Mouse (Mus musculus) liver (tissue): ENCODE measurements at regions not wholly inside any gene's neighbourhood (a gene's known extent, or its start where the extent isn't known, plus 50 kb on each side); places are given as distances from the start of the nearest gene placed in this dataset.

Source experiments
- DNase-seq: peaks from one replicate; pipeline ENCODE4 v3.0.0-alpha.2; 2020; ENCODE audit warnings: mixed read lengths

DNA sequence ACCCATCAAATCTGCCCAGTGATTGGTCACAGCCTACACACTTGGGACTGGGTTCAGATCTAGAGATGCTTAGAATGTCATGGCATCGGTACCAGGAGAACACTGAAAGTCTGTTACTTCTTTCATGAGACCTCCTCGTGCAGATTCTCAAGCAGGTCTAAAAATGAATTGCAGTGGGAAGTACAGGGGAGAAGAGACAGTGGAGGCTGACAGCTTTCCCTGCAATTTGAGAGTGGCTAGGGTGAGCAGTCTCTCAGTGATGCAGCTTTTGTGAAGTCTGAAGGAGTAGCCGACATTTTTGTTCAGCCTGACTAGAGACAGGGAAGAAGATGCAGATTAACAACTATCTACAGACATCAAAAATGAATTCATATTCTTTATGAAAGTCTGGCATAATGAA, 112.5 kb downstream of the Fam198b start:
- DNase-seq, result no peak

DNA sequence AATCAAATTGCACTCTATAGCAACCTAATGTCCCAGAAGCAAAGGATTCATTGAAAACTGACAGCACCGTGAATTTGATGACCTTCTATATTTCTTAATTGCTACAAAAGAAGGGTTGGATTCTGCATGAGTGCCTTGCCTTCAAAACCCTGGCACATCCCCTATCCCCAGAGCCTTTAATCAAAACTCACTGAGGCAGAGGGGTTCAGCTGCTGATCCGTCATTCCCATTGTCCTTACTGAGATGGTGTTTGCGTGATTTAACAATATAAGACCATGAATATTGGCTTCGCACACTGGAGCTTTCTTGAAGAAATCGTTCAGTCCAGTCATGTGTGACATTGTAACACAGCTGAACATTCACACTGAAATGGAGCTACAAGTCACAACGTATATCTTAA, 118.0 kb downstream of the Fam198b start:
- no peak for DNase-seq

DNA sequence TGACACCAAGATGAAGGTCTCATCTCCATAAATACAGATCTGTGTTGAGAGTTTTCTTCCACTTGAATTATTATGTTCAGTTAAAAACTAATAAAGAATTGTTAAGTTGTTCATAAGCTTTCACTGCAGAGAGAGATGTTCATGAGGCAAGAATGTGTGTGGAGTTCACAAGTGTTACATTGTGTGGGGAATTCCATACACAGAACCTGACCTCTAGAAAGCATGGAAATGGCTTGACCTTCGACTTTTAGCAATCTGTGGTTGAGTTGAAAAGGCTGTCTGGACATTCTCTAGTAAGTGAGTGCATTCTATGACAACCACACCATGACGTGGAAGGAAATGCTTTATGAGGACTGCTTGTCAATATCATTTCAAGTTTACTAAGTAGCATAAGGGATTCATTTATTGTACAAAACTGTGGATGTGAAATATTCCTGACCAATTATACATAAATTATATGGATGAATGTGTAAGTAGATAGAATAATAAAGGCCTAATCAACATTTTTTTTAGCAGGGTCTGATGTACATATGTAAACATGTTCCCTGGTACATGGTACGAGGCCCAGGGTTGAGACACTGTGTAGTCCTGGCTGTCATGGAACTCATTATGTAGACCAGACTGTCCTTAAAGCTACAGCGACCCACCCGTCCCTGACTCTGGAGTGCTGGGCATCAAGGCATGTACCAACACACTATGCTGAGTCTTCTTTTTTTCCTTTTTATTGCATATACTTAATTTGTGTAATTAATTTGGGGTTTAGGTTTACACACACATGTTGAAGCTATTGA, 119.2 kb downstream of the Fam198b start:
- DNase-seq, result no peak

DNA sequence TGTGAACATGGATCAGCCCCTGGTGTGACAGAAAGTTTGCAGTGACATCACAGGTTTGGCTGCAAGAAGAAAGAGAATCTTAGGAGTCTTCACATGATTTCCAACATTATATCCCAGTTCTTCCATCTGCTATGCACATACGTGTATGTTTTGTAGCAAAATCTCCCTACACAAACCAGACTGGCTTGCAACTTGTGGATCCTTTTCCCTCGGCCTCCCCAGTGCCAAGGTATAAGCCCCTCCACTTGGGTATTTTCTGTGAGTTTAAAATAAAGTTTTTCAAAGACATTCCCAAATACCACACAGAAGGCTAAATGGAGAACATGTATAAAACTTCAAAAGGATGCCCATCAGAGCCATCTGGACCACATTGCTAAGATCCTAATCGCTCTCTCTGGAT, 120.2 kb downstream of the Fam198b start:
- no peak for DNase-seq

DNA sequence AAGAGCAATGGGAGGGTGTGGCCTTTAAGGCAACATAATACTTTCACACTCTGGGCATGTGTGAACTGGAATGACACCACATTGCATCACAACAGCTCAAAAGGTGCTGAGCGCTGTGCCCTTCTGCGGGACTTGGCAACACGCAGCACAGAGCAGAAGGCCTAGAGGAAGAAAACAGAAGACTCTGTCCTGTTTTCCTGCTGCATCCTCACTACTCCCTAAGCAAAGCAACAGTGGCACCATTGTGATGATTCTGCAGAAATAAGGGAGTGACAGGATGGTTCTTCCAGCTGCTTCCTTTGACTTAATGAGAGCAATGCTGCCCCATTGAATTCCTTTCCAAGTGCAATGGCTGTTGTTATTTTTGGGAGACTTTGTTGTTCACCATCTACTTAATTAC, 120.6 kb downstream of the Fam198b start:
- DNase-seq, result no peak

DNA sequence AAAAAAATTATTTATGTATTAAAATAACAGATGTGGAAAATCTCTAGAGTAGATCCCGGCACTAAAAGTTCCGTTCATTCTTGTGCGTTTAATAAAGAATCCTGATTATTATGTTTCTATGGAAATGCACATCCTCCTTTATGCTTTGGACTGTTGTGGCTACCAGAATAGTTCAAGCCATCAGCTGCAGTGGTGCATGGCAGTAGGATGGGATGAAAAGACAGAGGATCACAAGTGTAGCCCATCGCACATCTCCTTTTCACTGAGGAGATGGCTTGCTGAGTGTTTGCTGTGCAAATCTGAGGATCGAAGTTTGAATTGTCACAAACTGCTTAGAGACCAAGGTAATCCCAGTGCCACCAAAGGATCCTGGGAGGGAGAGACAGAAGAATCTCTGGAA, 121.0 kb downstream of the Fam198b start:
- no peak for DNase-seq

DNA sequence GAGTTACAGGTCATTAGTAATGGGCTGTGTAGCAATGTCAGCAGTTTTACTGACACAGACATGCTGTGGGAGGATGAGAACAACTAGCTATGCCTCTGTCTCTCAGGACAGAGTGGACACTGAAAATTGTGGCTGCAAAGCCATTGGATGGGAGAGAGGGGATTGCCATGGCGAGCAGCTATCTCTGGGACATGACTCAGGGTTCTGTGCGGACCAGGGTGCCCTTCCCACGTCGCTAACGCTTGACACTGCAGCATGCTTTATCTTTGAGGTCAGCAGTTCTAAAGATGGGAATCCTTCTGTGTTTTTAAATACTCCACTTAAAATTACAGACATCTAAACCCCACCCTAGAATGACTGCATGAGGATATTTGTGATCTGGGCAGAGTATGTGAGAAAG, 121.9 kb downstream of the Fam198b start:
- DNase-seq, result peak; percentile 17

DNA sequence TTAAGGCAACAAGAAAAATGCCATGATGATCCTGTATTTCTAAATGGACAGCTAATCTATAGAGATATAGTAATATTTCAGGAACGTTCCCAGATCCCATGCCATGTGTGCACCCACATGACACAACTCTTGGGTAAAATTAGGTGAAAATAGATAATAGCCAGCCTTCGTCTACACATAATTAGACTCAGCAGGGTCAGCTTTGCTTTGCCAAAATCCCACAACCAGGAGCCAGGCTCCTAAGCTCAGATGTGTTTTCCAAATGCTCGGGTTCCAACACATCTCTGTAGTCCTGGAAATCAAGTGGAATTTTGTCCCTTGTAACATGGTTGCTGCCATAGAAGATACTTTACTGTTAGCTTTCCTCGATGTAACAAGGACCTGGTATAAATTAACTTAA, 122.7 kb downstream of the Fam198b start:
- no peak for DNase-seq

DNA sequence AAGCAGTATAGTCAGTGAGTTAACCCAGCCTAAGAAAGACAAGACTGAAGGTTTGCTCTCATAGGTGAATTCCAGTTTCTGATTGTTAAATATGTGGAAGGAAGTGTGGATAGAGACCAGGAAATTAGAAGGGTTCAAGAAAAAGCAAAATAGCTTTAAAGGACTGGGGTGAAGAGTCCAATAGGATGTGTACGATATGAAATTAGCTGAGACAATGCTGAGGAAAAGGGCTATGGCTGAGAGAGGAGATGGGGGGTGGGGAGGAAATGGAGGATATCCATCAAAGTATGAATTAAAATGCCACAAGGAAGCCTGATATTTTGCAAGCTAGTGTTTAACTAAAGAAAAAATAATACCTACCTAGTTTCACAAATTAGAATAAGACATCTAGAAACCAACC, 124.9 kb downstream of the Fam198b start:
- no peak for DNase-seq

DNA sequence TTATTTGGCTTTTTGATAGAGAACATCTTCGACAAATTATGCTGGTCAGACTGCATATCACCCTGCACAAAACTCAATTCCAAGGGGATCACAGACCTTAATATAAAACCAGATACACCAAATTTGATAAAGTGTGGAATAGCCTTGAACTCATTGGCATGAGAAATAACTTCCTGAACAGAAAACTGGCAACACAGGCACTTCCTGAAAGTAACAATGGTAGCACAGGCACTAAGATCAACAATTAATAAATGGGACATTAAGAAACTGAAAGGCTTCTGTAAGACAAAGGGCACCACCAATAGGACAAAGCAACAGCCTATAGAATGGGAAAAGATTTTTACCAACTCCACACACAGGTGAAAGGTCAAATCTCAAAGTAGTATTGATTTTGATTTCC, 141.5 kb downstream of the Fam198b start:
- no peak for DNase-seq

DNA sequence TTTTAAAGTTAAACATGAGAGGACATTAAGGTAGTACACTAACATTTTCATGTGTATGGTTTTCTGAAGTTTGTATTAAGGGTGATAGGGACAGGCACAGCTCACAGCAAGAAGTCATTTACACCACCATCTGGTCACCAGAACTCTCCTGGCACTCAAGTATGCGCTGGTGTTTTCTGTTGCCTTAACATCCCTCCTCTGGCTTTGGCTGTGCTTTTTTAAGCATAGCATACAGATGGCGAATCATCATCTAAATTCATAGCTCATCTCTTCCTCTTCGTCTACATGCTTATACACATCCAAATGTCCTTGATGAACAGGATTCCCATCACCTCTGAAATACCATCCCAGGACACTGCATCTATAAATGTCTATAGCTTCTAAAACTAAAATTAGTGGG, 148.7 kb downstream of the Fam198b start:
- no peak for DNase-seq

DNA sequence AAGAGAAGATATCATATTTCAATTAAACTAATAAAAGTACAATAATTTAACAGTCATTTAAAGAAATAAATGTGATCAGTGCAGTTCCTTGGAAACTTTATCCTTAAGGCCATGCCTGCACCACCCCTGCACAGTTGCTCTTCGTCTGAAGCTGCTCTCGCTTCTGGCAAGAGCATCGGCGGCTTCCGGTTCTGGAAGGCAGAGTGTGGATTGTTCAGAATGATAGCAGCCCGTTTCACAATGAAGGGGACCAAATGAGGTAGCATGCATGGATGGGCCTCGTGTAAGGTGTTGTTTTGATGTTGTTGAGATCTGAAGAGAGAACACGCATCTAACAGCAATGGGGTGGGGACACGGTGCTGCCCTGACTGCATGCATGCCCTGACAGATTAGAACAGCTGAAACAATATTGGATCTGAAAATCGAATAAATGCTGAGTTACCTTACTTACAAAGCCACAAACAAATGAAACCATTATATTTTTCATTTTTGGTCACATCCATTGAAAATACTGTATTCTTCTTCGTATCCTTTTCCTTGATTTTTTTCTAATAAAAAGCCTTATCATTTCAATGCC, 154.3 kb downstream of the Fam198b start:
- DNase-seq, result no peak

DNA sequence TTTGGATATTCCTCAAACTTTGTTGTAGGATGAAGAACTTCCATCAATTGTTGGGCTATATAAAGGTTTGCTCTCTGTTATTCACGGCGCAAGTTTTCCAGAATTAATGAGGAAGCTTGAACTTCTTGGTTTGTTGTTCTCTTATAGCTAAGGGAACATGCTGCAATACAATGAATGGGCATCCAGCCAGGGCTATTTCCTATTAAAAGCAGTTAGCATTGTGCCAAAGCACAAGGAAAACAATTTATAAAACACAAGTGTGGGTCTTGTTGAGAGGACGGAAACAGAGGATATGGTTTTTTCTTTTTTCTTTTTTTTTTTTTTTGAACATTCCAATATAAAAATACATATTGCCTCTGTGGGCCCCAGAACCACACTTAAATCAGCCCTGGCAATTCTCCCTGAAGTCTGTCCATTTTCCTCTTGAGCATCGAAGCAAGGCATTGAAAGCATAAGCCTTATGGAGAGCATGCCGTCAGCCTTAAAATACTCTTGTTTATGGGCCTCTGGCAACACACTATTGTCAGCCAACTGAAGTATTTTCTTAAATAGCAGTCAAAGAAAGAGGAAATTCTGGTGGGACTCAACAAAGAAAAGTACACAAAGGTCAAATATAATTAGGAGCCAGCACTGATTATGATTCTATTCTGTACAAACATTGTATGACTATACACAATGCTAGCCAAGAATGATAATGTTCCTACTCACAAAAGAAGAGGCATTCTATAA, 158.6 kb downstream of the Fam198b start:
- no peak for DNase-seq

DNA sequence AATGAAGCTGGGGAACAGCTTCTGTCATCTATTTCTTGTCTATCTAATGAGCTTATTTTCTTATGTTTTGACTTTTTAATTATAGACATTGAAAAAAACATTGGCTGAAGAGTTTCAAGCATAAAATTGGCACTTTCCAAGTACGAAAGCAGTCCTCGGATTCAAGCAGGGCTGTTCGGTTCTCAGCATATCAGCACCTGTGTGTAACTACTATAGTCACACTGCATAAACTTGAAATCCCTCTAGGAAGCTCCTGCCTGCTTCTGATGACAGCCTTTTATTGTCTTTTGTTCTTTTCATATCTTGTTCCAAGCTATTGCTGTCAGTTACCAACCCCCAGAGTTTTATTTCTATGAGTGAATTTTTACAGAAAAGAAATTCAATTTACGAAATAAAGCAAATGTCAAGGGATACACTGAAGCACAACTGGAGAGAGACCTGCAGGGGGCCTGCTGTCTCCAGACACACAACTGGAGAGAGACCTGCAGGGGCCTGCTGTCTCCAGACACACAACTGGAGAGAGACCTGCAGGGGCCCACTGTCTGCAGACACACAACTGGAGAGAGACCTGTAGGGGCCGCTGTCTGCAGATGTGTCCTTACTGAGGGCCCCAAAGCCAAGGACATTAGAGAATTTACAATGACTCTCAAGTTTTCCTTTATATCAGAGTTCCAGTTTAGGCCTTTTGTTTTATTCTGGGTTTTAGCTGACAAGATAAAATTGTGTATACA, 165.3 kb downstream of the Fam198b start:
- peak; percentile 12 for DNase-seq

DNA sequence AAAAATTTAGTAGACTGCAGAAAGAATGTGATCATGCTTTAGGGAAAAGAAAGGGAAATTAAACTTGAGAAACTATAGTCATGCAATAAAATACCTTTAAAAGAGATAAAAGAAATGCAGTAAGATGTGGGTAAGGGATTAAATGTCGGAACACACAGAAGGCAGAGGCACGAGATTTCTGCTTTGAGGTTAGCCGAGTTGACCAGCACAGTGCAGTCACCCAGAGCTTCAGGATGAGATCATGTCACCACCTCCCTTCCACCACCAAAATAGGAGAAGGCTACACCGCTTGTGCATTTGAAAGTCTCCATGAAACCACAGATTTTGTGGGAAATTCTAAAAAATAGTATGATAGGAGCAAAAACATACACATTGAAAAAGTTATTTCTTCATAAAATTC, 166.6 kb downstream of the Fam198b start:
- DNase-seq, result no peak

DNA sequence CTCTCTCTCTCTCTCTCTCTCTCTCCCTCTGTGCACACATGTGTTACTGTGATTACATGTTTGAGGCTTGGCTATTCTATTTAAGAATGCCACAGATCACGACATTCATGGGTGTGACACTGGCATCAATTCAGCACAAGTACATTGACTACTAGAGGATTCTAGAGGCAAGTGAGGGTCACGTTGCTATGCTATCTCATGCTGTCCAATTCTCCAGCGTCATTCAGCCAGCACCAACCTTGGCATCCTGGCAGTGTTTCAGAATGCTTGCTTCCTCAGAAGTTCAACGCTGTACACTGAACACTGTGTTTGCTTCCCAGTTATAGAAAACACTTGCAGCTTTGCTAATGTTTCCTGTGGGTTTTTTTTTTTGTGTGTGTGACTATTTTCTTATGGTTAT, 167.6 kb downstream of the Fam198b start:
- DNase-seq, result no peak

DNA sequence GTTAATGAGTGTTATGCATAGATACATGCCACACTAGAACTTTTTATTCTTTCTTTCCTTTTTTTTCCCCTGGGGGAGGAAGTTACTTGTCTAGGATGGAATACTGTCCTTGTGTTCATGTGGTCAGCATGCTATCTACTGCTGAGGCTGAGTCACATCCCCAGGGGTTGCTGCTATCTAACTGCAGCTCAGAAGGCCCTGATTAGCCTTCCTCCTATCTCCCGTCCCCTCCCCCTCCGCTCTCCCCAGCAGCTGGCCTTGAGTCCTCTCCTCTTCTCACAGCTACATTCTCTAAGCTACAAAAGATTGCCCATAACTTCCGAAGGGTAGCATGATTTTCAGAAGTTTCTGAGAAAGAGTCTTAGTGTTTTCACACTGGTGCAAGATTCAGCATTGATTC, 168.5 kb downstream of the Fam198b start:
- peak; percentile 61 for DNase-seq

DNA sequence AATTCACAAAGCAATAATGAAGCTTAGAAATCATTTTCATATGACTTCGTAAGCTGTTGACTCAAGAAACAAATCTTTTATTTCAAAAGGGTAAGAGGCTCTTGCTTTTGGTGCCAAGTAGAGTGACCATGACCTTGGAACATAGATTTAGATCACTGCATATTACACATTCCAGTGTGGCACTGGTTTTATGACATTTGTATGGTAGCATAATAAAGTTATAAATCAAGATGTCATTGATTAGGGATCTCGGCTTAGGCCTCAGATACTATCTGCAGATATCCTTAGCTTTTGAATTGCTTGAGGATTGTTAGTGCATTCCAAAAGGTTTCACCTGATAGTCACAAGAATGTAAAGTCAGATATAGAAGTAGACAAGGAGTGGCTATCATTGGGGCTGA, 169.1 kb downstream of the Fam198b start:
- DNase-seq, result no peak

DNA sequence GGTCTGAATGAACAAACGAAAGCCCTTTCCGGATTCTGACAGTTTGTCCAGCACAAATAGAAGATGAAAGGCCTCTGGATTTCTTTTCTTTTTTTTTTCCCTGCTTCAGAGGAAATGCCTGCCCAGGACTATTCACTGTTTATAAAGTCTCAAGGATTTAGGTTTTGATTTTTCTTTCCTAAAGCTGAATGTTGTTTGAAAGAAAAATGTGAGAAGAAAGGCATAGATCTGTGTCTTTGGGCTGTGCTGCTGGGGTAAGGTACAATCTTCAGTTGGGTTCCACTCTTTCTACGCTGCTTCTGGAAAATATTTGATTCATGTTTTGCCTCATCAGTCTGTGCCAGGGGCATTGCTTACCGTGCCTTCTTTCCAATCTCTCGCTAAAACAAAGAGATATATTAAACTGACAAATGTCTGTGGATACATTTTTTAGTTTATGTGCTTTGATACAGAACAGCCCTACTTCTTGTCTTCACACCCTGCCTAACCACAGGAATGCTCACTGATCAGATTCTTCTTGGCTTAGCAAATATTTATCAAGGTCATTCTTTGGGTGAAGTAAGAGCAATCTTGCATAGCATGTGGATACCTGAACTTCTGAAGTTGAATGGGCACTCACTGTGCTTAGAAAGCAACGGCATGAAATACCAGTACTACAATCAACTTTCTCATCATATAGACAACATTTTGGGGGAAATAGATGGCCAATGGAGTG, 172.5 kb downstream of the Fam198b start:
- no peak for DNase-seq

DNA sequence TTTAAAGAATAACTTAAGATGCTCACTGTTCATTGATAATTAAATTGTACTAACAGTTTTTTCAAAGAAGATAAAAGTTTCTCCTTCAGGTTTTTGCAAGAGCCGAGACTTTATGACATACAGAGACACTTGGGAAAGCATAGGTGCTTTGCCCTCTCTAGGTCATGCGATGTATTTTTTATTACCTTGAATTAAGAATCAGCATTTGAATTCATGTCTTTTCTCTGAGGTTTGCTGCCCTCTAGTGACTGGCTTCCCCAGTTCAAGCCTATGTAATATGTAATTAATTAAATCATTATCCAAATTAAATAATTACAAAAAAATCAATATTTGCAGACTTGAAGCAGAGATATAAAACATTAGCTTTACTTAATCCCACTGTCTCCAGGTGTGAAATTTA, 174.4 kb downstream of the Fam198b start:
- peak; percentile 51 for DNase-seq

DNA sequence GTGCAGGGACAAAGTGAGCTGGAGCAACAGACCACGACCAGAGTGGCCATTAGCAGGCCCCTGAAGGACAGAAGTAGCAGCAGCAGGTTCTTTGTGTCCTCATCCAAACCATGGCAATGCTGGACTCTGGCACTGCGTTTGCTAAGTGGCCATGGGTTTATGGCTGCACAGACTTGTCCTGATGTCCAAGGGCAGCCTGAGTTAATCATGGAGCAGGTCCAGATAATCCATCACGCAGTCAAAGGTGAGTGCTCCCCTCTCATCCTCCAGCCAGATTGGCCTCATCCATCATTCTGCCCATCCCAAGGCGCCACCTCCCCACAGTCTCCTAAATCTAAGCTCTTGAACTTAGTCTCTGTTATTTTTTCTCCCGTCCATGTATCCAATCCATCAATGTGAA, 186.4 kb downstream of the Fam198b start:
- no peak for DNase-seq

DNA sequence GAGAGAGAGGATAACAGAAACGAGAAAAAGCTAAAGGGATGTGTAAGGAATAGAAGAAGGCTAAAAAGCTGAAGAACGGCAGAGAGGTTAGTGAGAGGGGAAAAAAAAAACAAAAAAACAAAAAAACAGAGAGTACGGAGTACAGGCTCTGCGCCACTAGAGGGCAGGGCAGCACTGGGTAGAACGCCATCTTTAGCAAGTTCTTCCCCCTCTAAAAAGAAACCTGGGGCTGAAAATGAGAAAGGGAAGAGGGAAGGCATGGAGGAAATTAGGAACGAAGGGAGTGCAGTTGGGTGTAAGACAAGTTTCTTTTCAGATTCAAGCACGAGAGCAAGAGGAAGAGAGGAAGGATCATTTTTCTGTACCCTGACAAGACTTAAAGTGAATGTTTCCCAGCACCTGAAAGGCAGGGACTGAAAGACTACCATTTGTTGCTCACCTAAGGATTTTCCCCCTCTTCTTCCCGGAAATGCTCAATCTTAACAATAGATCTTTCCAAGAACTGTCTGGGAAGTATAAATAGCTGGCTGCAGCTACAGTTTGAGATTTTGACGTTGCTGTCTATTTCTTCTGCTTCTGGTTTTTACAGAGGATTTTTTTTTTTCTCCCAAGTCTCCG, 195.6 kb downstream of the Fam198b start:
- peak; percentile 61 for DNase-seq
